In the genomic region with DNA sequence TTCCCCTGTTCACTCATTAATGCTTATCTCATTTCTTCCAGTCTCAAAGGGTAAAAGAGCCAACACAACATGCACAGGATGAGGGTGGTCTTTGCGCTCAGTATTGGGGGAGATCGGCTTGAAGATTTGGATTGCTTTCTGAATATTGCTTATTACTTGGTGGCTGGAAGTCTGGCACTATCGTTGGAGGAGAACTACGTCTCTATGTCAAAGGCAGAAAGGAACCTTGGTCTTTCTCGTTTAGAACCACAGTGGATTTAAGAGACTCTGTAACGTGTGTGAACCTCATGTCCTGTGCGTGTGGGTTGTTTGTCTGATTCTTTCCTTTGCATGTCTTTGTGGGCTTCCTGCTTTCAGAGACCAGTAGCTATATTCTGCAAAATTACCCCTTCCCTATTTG, we compare ENCODE assay signal across 8 mouse cellular contexts. TPM values are rescaled to one million over a fixed set of nuclear protein-coding genes. Genes with fewer than 3 reads are reported as not detected.
DNase-seq lines count a peak whose midpoint lies in the region; ATAC-seq and TF ChIP-seq lines count a peak whose summit lies in the region.

No protein-coding gene starts in this region.

- H3K4me2 ChIP-seq in embryonic facial prominence, embryonic 13.5 days: peak overlapping the region; percentile 81
- peak overlapping the region; percentile 96 for H3K4me2 ChIP-seq in hindbrain, postnatal 0 days (ENCODE audit: low read depth, low read length)
- H3K4me2 ChIP-seq in midbrain, embryonic 15.5 days: peak overlapping the region; percentile 83

- H3K27me3 ChIP-seq in embryonic facial prominence, embryonic 13.5 days: no peaks in the 10 kb centered on the region
- no peaks in the 10 kb centered on the region for H3K27me3 ChIP-seq in hindbrain, postnatal 0 days (ENCODE audit: insufficient read depth, low read length)
- H3K27me3 ChIP-seq in midbrain, embryonic 15.5 days (replicated peaks): no peaks in the 10 kb centered on the region

- peak overlapping the region; percentile 97 for H3K27ac ChIP-seq in layer of hippocampus, adult 2 months
- H3K27ac ChIP-seq in embryonic facial prominence, embryonic 13.5 days: 0 out of 2 replicates have a peak overlapping the region, but pooled peaks have one; percentile 89
- 0 out of 2 replicates have a peak overlapping the region, but pooled peaks have one; percentile 87 for H3K27ac ChIP-seq in hindbrain, postnatal 0 days
- H3K27ac ChIP-seq in midbrain, embryonic 15.5 days: peak overlapping the region; percentile 93

- H3K4me3 ChIP-seq in layer of hippocampus, adult 2 months: peak overlapping the region; percentile 61
- H3K4me3 ChIP-seq in embryonic facial prominence, embryonic 13.5 days: peak overlapping the region; percentile 85
- H3K4me3 ChIP-seq in hindbrain, postnatal 0 days (ENCODE audit: low read length): peak overlapping the region; percentile 79
- H3K4me3 ChIP-seq in midbrain, embryonic 15.5 days: peak overlapping the region; percentile 69

- no peaks in the 10 kb centered on the region for H3K9me3 ChIP-seq in embryonic facial prominence, embryonic 13.5 days
- H3K9me3 ChIP-seq in hindbrain, postnatal 0 days (ENCODE audit: low read length): no peaks in the 10 kb centered on the region
- H3K9me3 ChIP-seq in midbrain, embryonic 15.5 days: no peaks in the 10 kb centered on the region

- DNase-seq in layer of hippocampus, adult 2 months (ENCODE audit: low spot score in 2 of 2): no peak
- no peak for DNase-seq in layer of hippocampus, postnatal 25 days (ENCODE audit: extremely low spot score in 1 of 2, low spot score in 1 of 2)
- no peak for DNase-seq in hindbrain, postnatal 0 days (ENCODE audit: low spot score)
- DNase-seq in MN1 (ENCODE audit: low spot score): no peak
- no peak for DNase-seq in ovary, postnatal 14 days (ENCODE audit: low spot score)

- ATAC-seq in embryonic facial prominence, embryonic 13.5 days (ENCODE audit: insufficient number of reproducible peaks, insufficient read depth, low FRiP score, low TSS enrichment, low read depth): no peak
- ATAC-seq in hindbrain, postnatal 0 days: no peak
- no peak for ATAC-seq in midbrain, embryonic 15.5 days (replicated peaks)
- no peak for ATAC-seq in inflammation-experienced regulatory T-cells, adult 6 months

- peaks cover 39% of the 10 kb centered on the region for H3K4me1 ChIP-seq in embryonic facial prominence, embryonic 13.5 days
- peaks cover 9% of the 10 kb centered on the region for H3K4me1 ChIP-seq in hindbrain, postnatal 0 days (ENCODE audit: insufficient read depth, low read length)
- H3K4me1 ChIP-seq in midbrain, embryonic 15.5 days: peaks cover 37% of the 10 kb centered on the region

- no peaks in the 10 kb centered on the region for H3K36me3 ChIP-seq in embryonic facial prominence, embryonic 13.5 days
- H3K36me3 ChIP-seq in hindbrain, postnatal 0 days (ENCODE audit: insufficient read depth, low read length): no peaks in the 10 kb centered on the region
- H3K36me3 ChIP-seq in midbrain, embryonic 15.5 days (replicated peaks): no peaks in the 10 kb centered on the region

- no peak for TF ChIP-seq CTCF in layer of hippocampus, adult 2 months (conservative IDR thresholded peaks at IDR 0.05)
- no peak for TF ChIP-seq CTCF in hindbrain, postnatal 0 days (IDR thresholded peaks at IDR 0.05; ENCODE audit: low read depth)

- H3K9ac ChIP-seq in embryonic facial prominence, embryonic 13.5 days: peak overlapping the region; percentile 97
- H3K9ac ChIP-seq in hindbrain, postnatal 0 days (replicated peaks; ENCODE audit: low read length): peak overlapping the region; percentile 79; the same call in 1 of the 2 replicates
- H3K9ac ChIP-seq in midbrain, embryonic 15.5 days: peak overlapping the region; percentile 88

- 53% methylated on average over 7 of the region's 7 CpGs for WGBS in embryonic facial prominence, embryonic 13.5 days
- 47% methylated on average over 7 of the region's 7 CpGs for whole genome bisulfite sequencing in hindbrain, postnatal 0 days
- 48% methylated on average over 7 of the region's 7 CpGs for WGBS in midbrain, embryonic 15.5 days

RNA-seq across cellular contexts. Expression of gene Mmd, which starts 1.5 kb away (rescaled TPM):
- 100 to 1,000 TPM; 364 to 381 TPM for total RNA-seq in layer of hippocampus, adult 2 months (2021)
- 100 to 1,000 TPM; 342 to 379 TPM for total RNA-seq in layer of hippocampus, postnatal 25 days (2021)
- 47.5 and 49.1 TPM in 2 replicates for polyA plus RNA-seq in embryonic facial prominence, embryonic 13.5 days (2015; fragmentation: Nextera tagmentation; extraction: Ambion mirVana)
- 200 and 229 TPM in 2 replicates for total RNA-seq in hindbrain, postnatal 0 days (2014; rRNA removed)
- polyA plus RNA-seq in hindbrain, postnatal 0 days (2015; fragmentation: Nextera tagmentation; extraction: Ambion mirVana): 97.2 and 101 TPM in 2 replicates
- polyA plus RNA-seq in midbrain, embryonic 15.5 days (2015; fragmentation: Nextera tagmentation; extraction: Ambion mirVana): 120 and 125 TPM in 2 replicates
- 10 to 100 TPM; 29.9 to 31.2 (median 30.7) TPM for polyA plus RNA-seq in inflammation-experienced regulatory T-cells, adult 6 months (2017; shearing (Covaris generic))
